Mouse (Mus musculus) ES-Bruce4 (cell line): Measurements from ENCODE around the gene Eaf1. TPM values are rescaled to one million over a fixed set of nuclear protein-coding genes. Genes with fewer than 3 reads are reported as not detected.

ENCODE experiments used
- H3K27ac ChIP-seq: 2 replicates; pipeline ENCODE4 v1.5.1; 2012; ENCODE audit warnings: low read length, inconsistent platforms; ENCODE audit not compliant: insufficient read depth
- H3K27me3 ChIP-seq: 2 replicates; pipeline ENCODE4 v1.6.1; 2012; ENCODE audit warnings: mild to moderate bottlenecking, low read length, inconsistent platforms; ENCODE audit not compliant: control insufficient read depth, poor library complexity, insufficient read depth, severe bottlenecking
- H3K36me3 ChIP-seq: 2 replicates; pipeline ENCODE4 v1.6.1; 2012; ENCODE audit warnings: inconsistent platforms, mild to moderate bottlenecking, low read length, moderate library complexity; ENCODE audit not compliant: control insufficient read depth, poor library complexity, insufficient read depth, severe bottlenecking
- H3K4me1 ChIP-seq: one replicate; pipeline ENCODE4 v1.8.1; 2011; ENCODE audit warnings: low read length; ENCODE audit not compliant: control insufficient read depth, insufficient read depth
- H3K4me3 ChIP-seq: 2 replicates; pipeline ENCODE4 v1.5.1; 2011; ENCODE audit warnings: low read depth, mild to moderate bottlenecking, low read length
- H3K9ac ChIP-seq: 2 replicates; pipeline ENCODE4 v1.6.1; 2012; ENCODE audit warnings: low read depth, mild to moderate bottlenecking, inconsistent platforms; ENCODE audit not compliant: poor library complexity, severe bottlenecking
- H3K9me3 ChIP-seq: replicated peaks from 2 replicates; pipeline ENCODE4 v1.6.1; 2012; ENCODE audit warnings: mild to moderate bottlenecking, low read length, inconsistent platforms; ENCODE audit not compliant: control insufficient read depth, poor library complexity, insufficient read depth, severe bottlenecking
- CTCF ChIP-seq: IDR thresholded peaks from one replicate; pipeline ENCODE4 v1.8.1; 2011; ENCODE audit warnings: low read depth, low read length
- EP300 ChIP-seq: IDR thresholded peaks from 2 replicates; pipeline ENCODE4 v1.6.1; 2011; ENCODE audit warnings: low read depth, low read length; ENCODE audit not compliant: insufficient read depth
- POLR2A ChIP-seq: IDR thresholded peaks from one replicate; pipeline ENCODE4 v1.8.1; 2011; ENCODE audit warnings: low read length; ENCODE audit not compliant: insufficient read depth
- polyA plus RNA-seq: library from polyadenylated mRNA; stranded (reverse); fragments of >200 nt; gene quantifications from 2 replicates; pipeline ENCODE4 v1.2.4, GENCODE M21; 2011; ENCODE audit warnings: low read depth; ENCODE audit not compliant: missing spikeins, insufficient read depth, insufficient read length

Gene Eaf1
- polyA plus RNA-seq, 1 experiment = 46.1 TPM

DNA sequence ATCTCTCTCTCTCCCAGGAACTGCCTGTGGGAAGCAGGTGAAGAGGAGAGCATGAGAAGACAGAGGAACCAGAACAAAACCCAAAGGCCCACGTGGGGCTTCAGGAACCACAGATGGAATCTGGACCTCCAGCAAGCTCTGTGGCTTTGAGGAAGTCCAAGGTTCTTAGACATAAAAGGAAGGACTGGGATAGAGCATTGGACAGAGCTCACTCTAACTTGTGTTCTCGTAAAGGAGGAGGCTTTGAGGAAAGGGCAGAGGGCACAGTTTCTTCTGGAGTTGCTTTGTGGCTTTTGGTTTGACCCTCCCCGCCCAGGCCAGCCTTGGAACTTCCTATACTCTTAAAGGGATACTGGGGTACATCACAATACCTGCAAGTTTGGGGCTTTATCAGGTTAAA lies 38.5 kb downstream of the Eaf1 start:
- Histone ChIP-seq H3K27me3 (no peaks in the 10 kb centered on the region), H3K27ac (no peak overlapping the region), H3K4me3 (no peak overlapping the region), H3K4me1 (no peaks in the 10 kb centered on the region), H3K9me3 (no peaks in the 10 kb centered on the region), H3K9ac (no peak overlapping the region), H3K36me3 (no peaks in the 10 kb centered on the region)
- TF ChIP-seq EP300 (no peak), CTCF (no peak), POLR2A (no peak)

DNA sequence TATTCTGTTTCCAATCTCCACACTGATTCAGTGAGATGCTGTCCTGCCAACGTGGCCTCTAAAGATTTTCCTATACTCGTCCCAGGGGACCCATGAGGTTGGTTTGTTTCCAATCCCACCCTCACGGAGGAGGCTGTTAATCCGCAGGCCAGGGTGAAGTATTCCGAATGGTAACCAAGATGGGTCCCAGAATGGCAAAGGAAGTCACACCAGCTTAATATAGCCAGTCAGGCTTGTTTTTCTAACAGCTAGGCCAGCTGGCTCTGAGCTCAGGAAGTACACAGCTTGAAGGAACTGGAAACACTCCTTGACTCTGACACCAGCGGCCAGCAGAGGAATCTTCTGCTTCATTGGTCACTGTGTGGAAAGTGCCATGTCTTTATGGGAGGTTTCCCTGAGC lies 43.1 kb downstream of the Eaf1 start:
- no peak overlapping the region for H3K4me3 ChIP-seq
- H3K27ac ChIP-seq = no peak overlapping the region
- no peak overlapping the region for H3K9ac ChIP-seq
- H3K27me3 ChIP-seq = no peaks in the 10 kb centered on the region; the same call in 1 of the 2 replicates
- no peaks in the 10 kb centered on the region for H3K36me3 ChIP-seq
- H3K9me3 ChIP-seq = no peaks in the 10 kb centered on the region
- H3K4me1 ChIP-seq = no peaks in the 10 kb centered on the region
- TF ChIP-seq CTCF = no peak
- TF ChIP-seq EP300 = no peak
- TF ChIP-seq POLR2A = no peak

DNA sequence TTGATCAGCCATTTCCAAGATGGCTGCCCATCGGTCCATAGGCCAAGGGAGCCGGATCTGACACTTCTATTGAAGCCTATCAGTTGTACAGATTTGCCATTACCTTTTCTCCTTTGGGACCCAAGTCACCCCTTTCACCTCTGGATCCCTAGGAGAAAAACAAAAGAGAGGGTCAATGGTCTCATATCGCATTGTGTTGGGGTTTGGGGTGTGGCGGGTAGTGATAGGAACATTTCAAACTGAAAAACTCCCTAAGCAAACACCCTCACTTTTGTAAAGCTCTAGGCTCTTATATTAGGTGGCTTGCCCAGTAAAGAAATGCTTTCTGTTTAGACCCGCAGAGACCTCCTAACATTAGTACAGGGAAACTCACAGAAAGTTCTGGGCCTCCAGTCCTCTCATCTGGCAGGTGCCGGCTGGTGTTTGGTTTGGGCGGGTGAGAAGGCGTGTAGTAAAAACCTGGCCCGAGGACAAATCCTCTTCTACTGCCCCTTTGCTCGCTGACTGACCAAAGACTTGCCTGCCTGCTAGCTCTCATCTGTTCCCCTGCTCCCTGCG lies 49.8 kb downstream of the Eaf1 start:
- H3K9ac ChIP-seq = no peak overlapping the region
- H3K27me3 ChIP-seq = no peaks in the 10 kb centered on the region
- no peak overlapping the region for H3K27ac ChIP-seq
- no peaks in the 10 kb centered on the region for H3K4me1 ChIP-seq
- no peak overlapping the region for H3K4me3 ChIP-seq
- no peak for TF ChIP-seq CTCF
- no peak for TF ChIP-seq EP300
- TF ChIP-seq POLR2A = no peak
- no peaks in the 10 kb centered on the region for H3K9me3 ChIP-seq
- no peaks in the 10 kb centered on the region for H3K36me3 ChIP-seq

DNA sequence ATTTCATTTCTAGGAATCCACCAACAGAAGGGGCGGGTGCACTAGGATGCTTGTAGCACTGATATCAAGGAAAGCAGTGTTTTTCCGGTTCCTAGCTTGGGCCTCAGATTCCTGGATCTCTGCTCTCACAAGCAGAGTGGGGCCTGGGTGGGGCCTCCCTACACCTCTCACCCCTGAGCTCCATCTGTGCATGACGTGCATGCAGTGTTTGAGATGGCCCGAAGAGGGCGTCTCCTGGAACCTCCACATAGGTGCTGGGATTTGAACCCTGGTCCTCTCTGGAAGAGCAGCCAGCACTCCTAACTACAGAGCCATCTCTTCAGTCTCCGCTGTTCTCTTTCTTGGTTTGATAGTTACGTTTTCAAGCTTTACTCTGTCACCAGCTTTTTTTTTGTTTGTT lies 60.8 kb downstream of the Eaf1 start:
- Histone ChIP-seq H3K4me3 (no peak overlapping the region), H3K36me3 (no peaks in the 10 kb centered on the region), H3K9me3 (no peaks in the 10 kb centered on the region), H3K4me1 (no peaks in the 10 kb centered on the region), H3K27me3 (no peaks in the 10 kb centered on the region), H3K9ac (no peak overlapping the region), H3K27ac (no peak overlapping the region)
- TF ChIP-seq EP300 (no peak), POLR2A (no peak), CTCF (no peak)

DNA sequence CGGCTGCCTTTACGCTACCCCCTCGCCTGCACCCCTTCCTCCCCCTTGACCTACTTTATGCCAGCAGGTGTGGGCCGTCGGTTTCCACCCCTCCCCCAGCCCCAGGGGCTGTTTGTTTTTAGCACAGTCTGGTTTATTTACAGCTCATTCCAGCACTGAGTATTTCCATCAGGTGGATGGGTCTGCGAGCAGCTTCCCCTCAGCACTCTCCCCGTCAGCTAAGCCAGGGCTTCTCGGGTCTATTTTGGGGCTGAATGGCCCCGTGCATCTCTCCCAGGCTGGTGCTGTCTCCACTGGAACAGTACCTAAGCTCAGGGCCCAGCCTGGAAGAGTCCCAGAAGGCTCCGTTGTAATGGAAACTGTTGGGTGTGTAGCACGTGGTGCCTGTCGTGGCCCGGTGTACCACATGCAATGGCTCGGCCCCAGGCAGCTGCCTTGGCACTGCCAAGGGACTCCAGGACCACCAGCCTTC lies 61.8 kb downstream of the Eaf1 start:
- Histone ChIP-seq H3K27ac (no peak overlapping the region), H3K9ac (no peak overlapping the region), H3K27me3 (no peaks in the 10 kb centered on the region), H3K4me1 (no peaks in the 10 kb centered on the region), H3K9me3 (no peaks in the 10 kb centered on the region), H3K4me3 (no peak overlapping the region), H3K36me3 (no peaks in the 10 kb centered on the region)
- no peak for TF ChIP-seq EP300
- TF ChIP-seq POLR2A = no peak
- no peak for TF ChIP-seq CTCF

DNA sequence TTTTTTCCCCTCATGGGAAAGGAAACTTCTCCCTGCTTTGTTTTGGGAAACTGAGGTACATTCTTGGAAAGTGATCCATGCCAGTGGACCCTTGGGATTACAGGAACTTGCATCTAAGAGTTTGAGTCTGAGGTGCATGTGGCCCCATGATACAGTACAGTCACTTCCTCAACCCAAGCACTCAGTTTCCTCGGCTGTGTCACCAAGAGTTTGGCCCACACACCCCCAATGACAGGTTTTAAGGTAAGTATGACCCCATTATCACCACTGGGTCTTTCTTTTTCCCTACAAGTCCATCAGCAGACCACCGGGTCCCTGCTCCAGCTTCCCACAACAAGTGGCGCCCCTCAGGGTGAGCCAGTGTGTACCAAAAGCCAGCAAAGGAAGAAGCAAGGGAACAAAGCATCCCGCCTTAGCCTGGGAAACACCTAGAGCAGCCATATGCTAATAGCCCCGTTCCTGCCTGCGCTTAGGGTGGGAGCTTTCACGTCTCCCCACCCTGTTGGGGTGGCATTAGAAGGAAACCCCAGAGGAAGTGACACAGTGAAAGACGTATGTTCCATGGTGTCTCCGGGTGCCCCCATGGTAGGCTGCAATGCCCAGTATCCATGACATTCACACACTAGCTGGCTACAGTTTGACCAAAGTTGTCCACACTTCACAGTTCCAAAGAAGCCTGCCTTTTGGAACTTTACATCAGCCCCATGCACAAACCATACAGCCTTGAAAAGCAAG lies 62.5 kb downstream of the Eaf1 start:
- TF ChIP-seq EP300 = no peak
- TF ChIP-seq POLR2A = no peak
- TF ChIP-seq CTCF = no peak
- no peaks in the 10 kb centered on the region for H3K27me3 ChIP-seq
- H3K4me1 ChIP-seq = no peaks in the 10 kb centered on the region
- no peak overlapping the region for H3K9ac ChIP-seq
- no peaks in the 10 kb centered on the region for H3K9me3 ChIP-seq
- H3K36me3 ChIP-seq = no peaks in the 10 kb centered on the region
- H3K27ac ChIP-seq = no peak overlapping the region
- no peak overlapping the region for H3K4me3 ChIP-seq
